Mouse (Mus musculus): Measurements from ENCODE around the gene Tcta. TPM values are rescaled to one million over a fixed set of nuclear protein-coding genes. Genes with fewer than 3 reads are reported as not detected.

The Tcta gene
- total and polyA plus RNA-seq, 3 experiments = 3.0 to 8.7 (median 7.3) TPM

GRCm38 (mm10) chr9:108275331-108275659, 30.7 kb downstream of the Tcta start:
- TF ChIP-seq UBTF (IDR thresholded peaks at IDR 0.05; ENCODE audit: low read depth, low read length) (no peak), NRF1 (IDR thresholded peaks at IDR 0.05; ENCODE audit: low read depth, low read length) (no peak), USF2 (conservative IDR thresholded peaks at IDR 0.05; ENCODE audit: low read depth, low read length) (no peak), TBP (conservative IDR thresholded peaks at IDR 0.05; ENCODE audit: low read depth, low read length) (no peak)
- H3K4me1 ChIP-seq (ENCODE audit: control insufficient read depth in 1 of 2, insufficient read depth in 2 of 2) = peaks cover 0 to 4% of the 10 kb centered on the region in 2 experiments; a peak in 2 of 4 replicates
- no peaks in the 10 kb centered on the region for H3K9me3 ChIP-seq (replicated peaks; ENCODE audit: low read length)
- in situ Hi-C loops (cut with MboI; ENCODE audit: low pct_ligation_motif_present, low pct_unique_long_range_greater_than_20kb, low sequenced_read_pairs) = no loop called here
- no peak overlapping the region for H3K4me2 ChIP-seq (ENCODE audit: insufficient read depth, low read depth, poor library complexity, severe bottlenecking)
- no peak overlapping the region for H3K4me3 ChIP-seq (replicated peaks in 1 of 3; ENCODE audit: low read depth in 2 of 3, low read length in 2 of 3, poor library complexity in 1 of 3)
- no peaks in the 10 kb centered on the region for H3K36me3 ChIP-seq (replicated peaks in 1 of 2; ENCODE audit: control insufficient read depth in 1 of 2, insufficient read depth in 1 of 2, low read length in 1 of 2)
- no peak overlapping the region for H3K27ac ChIP-seq (ENCODE audit: insufficient read depth, low read depth)
- H3K79me2 ChIP-seq (replicated peaks; ENCODE audit: control insufficient read depth, extremely low read depth, insufficient read depth, poor library complexity, severe bottlenecking) = no peaks in the 10 kb centered on the region
- no peak for DNase-seq (ENCODE audit: extremely low read depth)
- H3K9ac ChIP-seq (ENCODE audit: insufficient read depth, low read depth) = no peak overlapping the region
- dilution Hi-C loops (cut with MboI; ENCODE audit: extremely low pct_ligation_motif_present, extremely low pct_unique_long_range_greater_than_20kb, low sequenced_read_pairs) = no loop called here
- H3K27me3 ChIP-seq (replicated peaks) = peaks cover 39% of the 10 kb centered on the region

DNA sequence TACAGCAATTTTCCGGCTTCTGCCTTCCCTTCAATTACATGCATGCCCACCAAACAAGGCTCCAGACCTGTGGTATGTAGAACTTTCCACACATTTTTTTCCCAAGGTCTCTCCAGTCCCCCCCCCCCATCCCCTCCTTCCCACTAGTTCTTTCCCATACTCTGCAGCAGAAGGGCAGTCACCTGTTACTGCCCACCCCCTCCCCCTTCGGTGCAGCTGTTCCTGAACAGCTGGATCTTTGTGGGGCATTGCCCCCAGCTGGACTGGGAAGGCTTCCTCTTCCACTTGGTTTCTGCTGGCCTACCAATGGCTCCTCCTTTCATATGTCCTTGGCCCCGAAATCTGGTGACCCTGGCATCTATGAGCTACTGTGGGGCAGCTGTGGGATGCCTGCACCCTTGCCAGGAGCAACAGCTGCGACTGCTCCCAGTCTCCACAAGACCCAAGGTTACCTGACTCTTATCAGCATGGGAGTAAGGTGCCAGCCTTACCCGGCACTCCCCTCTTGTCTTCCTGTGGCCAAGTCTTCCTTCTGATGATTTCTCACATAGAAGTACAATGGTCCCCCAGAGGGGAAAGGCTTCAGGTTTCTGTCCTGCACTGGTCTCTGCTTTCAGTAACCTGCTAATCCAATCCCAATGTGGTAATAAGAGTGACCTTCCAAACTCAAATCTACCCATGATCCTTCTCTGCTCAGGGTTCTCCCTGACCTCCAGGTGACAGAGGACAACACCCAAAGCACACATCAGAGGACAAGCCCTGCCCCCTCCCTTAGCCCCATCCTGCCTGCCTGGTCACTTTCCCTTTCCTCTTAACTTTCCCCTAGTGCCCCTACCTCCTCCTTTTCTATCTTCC, 31.3 kb downstream of the Tcta start:
- dilution Hi-C loops (cut with MboI; ENCODE audit: extremely low pct_ligation_motif_present, extremely low pct_unique_long_range_greater_than_20kb, low sequenced_read_pairs) = no loop called here
- in situ Hi-C loops (cut with MboI; ENCODE audit: low pct_ligation_motif_present, low pct_unique_long_range_greater_than_20kb, low sequenced_read_pairs) = loop anchor here (5.0 kb wide), 1 partner anchor 72 kb away; no protein-coding TSS in a partner anchor

DNA sequence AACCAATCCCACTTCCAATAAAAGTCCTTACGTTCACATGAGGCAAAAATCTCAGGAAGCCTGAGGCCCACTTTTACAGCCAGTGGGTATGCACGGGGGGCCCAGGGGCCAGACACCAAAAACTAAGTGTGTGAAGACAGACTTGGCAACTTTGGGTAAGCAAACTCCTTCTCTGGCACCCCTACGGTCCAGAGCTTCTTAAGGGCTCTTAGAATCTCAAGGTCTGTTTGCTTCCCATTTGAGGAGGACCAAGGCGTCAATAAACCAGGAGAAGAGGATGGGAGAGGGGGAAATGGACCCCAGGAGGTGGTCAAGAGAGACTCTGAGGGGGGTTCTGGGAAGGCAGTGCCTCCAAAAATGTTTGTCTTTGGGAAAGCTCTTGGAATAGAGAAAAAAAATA, 32.5 kb downstream of the Tcta start:
- no peak for DNase-seq (ENCODE audit: extremely low read depth)
- H3K4me3 ChIP-seq (replicated peaks in 1 of 3; ENCODE audit: low read depth in 2 of 3, low read length in 2 of 3, poor library complexity in 1 of 3) = no peak overlapping the region
- H3K4me1 ChIP-seq (ENCODE audit: control insufficient read depth in 1 of 2, insufficient read depth in 2 of 2) = 0 out of 4 replicates have a peak, but pooled peaks cover 0 to 2% of the 10 kb centered on the region in 2 experiments
- no peak overlapping the region for H3K4me2 ChIP-seq (ENCODE audit: insufficient read depth, low read depth, poor library complexity, severe bottlenecking)
- in situ Hi-C loops (cut with MboI; ENCODE audit: low pct_ligation_motif_present, low pct_unique_long_range_greater_than_20kb, low sequenced_read_pairs) (loop anchor here (5.0 kb wide), 1 partner anchor 71 kb away; no protein-coding TSS in a partner anchor), dilution Hi-C loops (cut with MboI; ENCODE audit: extremely low pct_ligation_motif_present, extremely low pct_unique_long_range_greater_than_20kb, low sequenced_read_pairs) (no loop called here)
- no peaks in the 10 kb centered on the region for H3K79me2 ChIP-seq (replicated peaks; ENCODE audit: control insufficient read depth, extremely low read depth, insufficient read depth, poor library complexity, severe bottlenecking)
- peaks cover 45% of the 10 kb centered on the region for H3K27me3 ChIP-seq (replicated peaks)
- no peak overlapping the region for H3K9ac ChIP-seq (ENCODE audit: insufficient read depth, low read depth)
- TF ChIP-seq NRF1 (IDR thresholded peaks at IDR 0.05; ENCODE audit: low read depth, low read length) = no peak
- no peak for TF ChIP-seq PAX5 (IDR thresholded peaks at IDR 0.05; ENCODE audit: low read length)
- TF ChIP-seq RAD21 (IDR thresholded peaks at IDR 0.05; ENCODE audit: low read depth, low read length) = no peak
- TF ChIP-seq MAZ (IDR thresholded peaks at IDR 0.05; ENCODE audit: low read depth, low read length) = no peak
- TF ChIP-seq RCOR1 (conservative IDR thresholded peaks at IDR 0.05; ENCODE audit: low read depth, low read length) = no peak
- no peak for TF ChIP-seq MAX (IDR thresholded peaks at IDR 0.05; ENCODE audit: low read length)
- TF ChIP-seq NELFE (IDR thresholded peaks at IDR 0.05; ENCODE audit: low read depth, low read length) = no peak
- TF ChIP-seq E2F4 (IDR thresholded peaks at IDR 0.05; ENCODE audit: insufficient replicate concordance, low read depth, low read length) = no peak
- TF ChIP-seq POLR2AphosphoS2 (IDR thresholded peaks at IDR 0.05; ENCODE audit: low read depth, low read length) = no peak
- TF ChIP-seq CHD2 (IDR thresholded peaks at IDR 0.05; ENCODE audit: low read length) = no peak
- no peak for TF ChIP-seq ETS1 (conservative IDR thresholded peaks at IDR 0.05; ENCODE audit: low read depth, low read length)
- H3K9me3 ChIP-seq (replicated peaks; ENCODE audit: low read length) = no peaks in the 10 kb centered on the region
- no peak overlapping the region for H3K27ac ChIP-seq (ENCODE audit: insufficient read depth, low read depth)
- H3K36me3 ChIP-seq (replicated peaks in 1 of 2; ENCODE audit: control insufficient read depth in 1 of 2, insufficient read depth in 1 of 2, low read length in 1 of 2) = no peaks in the 10 kb centered on the region

More for the DNA sequence above, 31.3 kb downstream of the Tcta start:
- no peak overlapping the region for H3K27ac ChIP-seq (ENCODE audit: insufficient read depth, low read depth)
- H3K79me2 ChIP-seq (replicated peaks; ENCODE audit: control insufficient read depth, extremely low read depth, insufficient read depth, poor library complexity, severe bottlenecking) = no peaks in the 10 kb centered on the region
- TF ChIP-seq NELFE (IDR thresholded peaks at IDR 0.05; ENCODE audit: low read depth, low read length) (no peak), ZC3H11A (IDR thresholded peaks at IDR 0.05; ENCODE audit: low read depth, low read length) (no peak), E2F4 (IDR thresholded peaks at IDR 0.05; ENCODE audit: insufficient replicate concordance, low read depth, low read length) (no peak), POLR2A (IDR thresholded peaks at IDR 0.05; ENCODE audit: low read depth, low read length) (no peak), BHLHE40 (IDR thresholded peaks at IDR 0.05; ENCODE audit: low read depth, low read length) (no peak), MAZ (IDR thresholded peaks at IDR 0.05; ENCODE audit: low read depth, low read length) (no peak), ELF1 (IDR thresholded peaks at IDR 0.05; ENCODE audit: low read depth, low read length) (no peak), TBP (conservative IDR thresholded peaks at IDR 0.05; ENCODE audit: low read depth, low read length) (no peak), CHD2 (IDR thresholded peaks at IDR 0.05; ENCODE audit: low read length) (no peak), UBTF (IDR thresholded peaks at IDR 0.05; ENCODE audit: low read depth, low read length) (no peak), RCOR1 (conservative IDR thresholded peaks at IDR 0.05; ENCODE audit: low read depth, low read length) (no peak), EP300 (IDR thresholded peaks at IDR 0.05; ENCODE audit: low read length) (no peak), MEF2A (IDR thresholded peaks at IDR 0.05; ENCODE audit: borderline replicate concordance, low read depth, low read length) (no peak), SIN3A (IDR thresholded peaks at IDR 0.05; ENCODE audit: low read length) (no peak), HCFC1 (IDR thresholded peaks at IDR 0.05; ENCODE audit: low read depth, low read length) (no peak)
- H3K4me3 ChIP-seq (replicated peaks in 1 of 3; ENCODE audit: low read depth in 2 of 3, low read length in 2 of 3, poor library complexity in 1 of 3) = no peak overlapping the region
- H3K27me3 ChIP-seq (replicated peaks) = peaks cover 40% of the 10 kb centered on the region
- H3K9me3 ChIP-seq (replicated peaks; ENCODE audit: low read length) = no peaks in the 10 kb centered on the region
- H3K4me1 ChIP-seq (ENCODE audit: control insufficient read depth in 1 of 2, insufficient read depth in 2 of 2) = no peaks in the 10 kb centered on the region
- no peak overlapping the region for H3K9ac ChIP-seq (ENCODE audit: insufficient read depth, low read depth)
- no peak for DNase-seq (ENCODE audit: extremely low read depth)
- H3K36me3 ChIP-seq (replicated peaks in 1 of 2; ENCODE audit: control insufficient read depth in 1 of 2, insufficient read depth in 1 of 2, low read length in 1 of 2) = no peaks in the 10 kb centered on the region
- no peak overlapping the region for H3K4me2 ChIP-seq (ENCODE audit: insufficient read depth, low read depth, poor library complexity, severe bottlenecking)
